Mouse (Mus musculus): ENCODE measurements around the gene Gm28047. TPM values are rescaled to one million over a fixed set of nuclear protein-coding genes. Genes with fewer than 3 reads are reported as not detected.

Gene Gm28047
- polyA plus RNA-seq, 1 experiment = 7.3 TPM

GRCm38 (mm10) chr15:102532106-102532900 is 92.6 kb downstream of the Gm28047 start:
- H3K27ac ChIP-seq (ENCODE audit: control insufficient read depth, insufficient read depth, low read depth, low read length, poor library complexity) = no peak overlapping the region
- WGBS = 87% methylated on average over 3 of the region's 3 CpGs
- no peak for TF ChIP-seq POLR2A (IDR thresholded peaks at IDR 0.05; ENCODE audit: borderline replicate concordance, control insufficient read depth, low read depth, low read length)
- no peak for TF ChIP-seq CTCF (IDR thresholded peaks at IDR 0.05; ENCODE audit: control insufficient read depth, insufficient read depth, low read length)
- no peaks in the 10 kb centered on the region for H3K4me1 ChIP-seq (ENCODE audit: control insufficient read depth, insufficient read depth, low read length)
- H3K4me3 ChIP-seq (replicated peaks; ENCODE audit: control insufficient read depth, low read depth, low read length) = no peak overlapping the region

GRCm38 (mm10) chr15:102531586-102531985 is 93.3 kb downstream of the Gm28047 start:
- TF ChIP-seq CTCF (IDR thresholded peaks at IDR 0.05; ENCODE audit: control insufficient read depth, insufficient read depth, low read length) (no peak), POLR2A (IDR thresholded peaks at IDR 0.05; ENCODE audit: borderline replicate concordance, control insufficient read depth, low read depth, low read length) (no peak)
- WGBS = 92% methylated on average over 4 of the region's 4 CpGs
- H3K4me3 ChIP-seq (replicated peaks; ENCODE audit: control insufficient read depth, low read depth, low read length) = no peak overlapping the region
- no peak overlapping the region for H3K27ac ChIP-seq (ENCODE audit: control insufficient read depth, insufficient read depth, low read depth, low read length, poor library complexity)
- H3K4me1 ChIP-seq (ENCODE audit: control insufficient read depth, insufficient read depth, low read length) = no peaks in the 10 kb centered on the region

- H3K27ac ChIP-seq (ENCODE audit: control insufficient read depth, insufficient read depth, low read depth, low read length, poor library complexity) = no peak overlapping the region
- TF ChIP-seq POLR2A (IDR thresholded peaks at IDR 0.05; ENCODE audit: borderline replicate concordance, control insufficient read depth, low read depth, low read length) (no peak), CTCF (IDR thresholded peaks at IDR 0.05; ENCODE audit: control insufficient read depth, insufficient read depth, low read length) (no peak)
- no peaks in the 10 kb centered on the region for H3K4me1 ChIP-seq (ENCODE audit: control insufficient read depth, insufficient read depth, low read length)
- 60% methylated on average over 4 of the region's 4 CpGs for WGBS
- H3K4me3 ChIP-seq (replicated peaks; ENCODE audit: control insufficient read depth, low read depth, low read length) = no peak overlapping the region
Observed at GRCm38 (mm10) chr15:102530566-102530965, 94.3 kb downstream of the Gm28047 start.

GRCm38 (mm10) chr15:102528396-102528795 is 96.5 kb downstream of the Gm28047 start:
- no peak overlapping the region for H3K27ac ChIP-seq (ENCODE audit: control insufficient read depth, insufficient read depth, low read depth, low read length, poor library complexity)
- no peak overlapping the region for H3K4me3 ChIP-seq (replicated peaks; ENCODE audit: control insufficient read depth, low read depth, low read length)
- no peaks in the 10 kb centered on the region for H3K4me1 ChIP-seq (ENCODE audit: control insufficient read depth, insufficient read depth, low read length)
- WGBS = 84% methylated on average over 1 of the region's 1 CpGs
- TF ChIP-seq CTCF (IDR thresholded peaks at IDR 0.05; ENCODE audit: control insufficient read depth, insufficient read depth, low read length) = no peak
- TF ChIP-seq POLR2A (IDR thresholded peaks at IDR 0.05; ENCODE audit: borderline replicate concordance, control insufficient read depth, low read depth, low read length) = no peak

GRCm38 (mm10) chr15:102527936-102528335 is 96.9 kb downstream of the Gm28047 start:
- Histone ChIP-seq H3K27ac (ENCODE audit: control insufficient read depth, insufficient read depth, low read depth, low read length, poor library complexity) (no peak overlapping the region), H3K4me1 (ENCODE audit: control insufficient read depth, insufficient read depth, low read length) (no peaks in the 10 kb centered on the region), H3K4me3 (replicated peaks; ENCODE audit: control insufficient read depth, low read depth, low read length) (no peak overlapping the region)
- TF ChIP-seq POLR2A (IDR thresholded peaks at IDR 0.05; ENCODE audit: borderline replicate concordance, control insufficient read depth, low read depth, low read length) (no peak), CTCF (IDR thresholded peaks at IDR 0.05; ENCODE audit: control insufficient read depth, insufficient read depth, low read length) (peak; percentile 51)
- 77% methylated on average over 3 of the region's 3 CpGs for WGBS

- no peak for TF ChIP-seq POLR2A (IDR thresholded peaks at IDR 0.05; ENCODE audit: borderline replicate concordance, control insufficient read depth, low read depth, low read length)
- no peak for TF ChIP-seq CTCF (IDR thresholded peaks at IDR 0.05; ENCODE audit: control insufficient read depth, insufficient read depth, low read length)
- Histone ChIP-seq H3K27ac (ENCODE audit: control insufficient read depth, insufficient read depth, low read depth, low read length, poor library complexity) (no peak overlapping the region), H3K4me1 (ENCODE audit: control insufficient read depth, insufficient read depth, low read length) (no peaks in the 10 kb centered on the region), H3K4me3 (replicated peaks; ENCODE audit: control insufficient read depth, low read depth, low read length) (no peak overlapping the region)
- whole genome bisulfite sequencing = 65% methylated on average over 6 of the region's 6 CpGs
Observed at GRCm38 (mm10) chr15:102526111-102527002, 98.5 kb downstream of the Gm28047 start.

GRCm38 (mm10) chr15:102524892-102525485 is 99.9 kb downstream of the Gm28047 start, which contains the start of gene Npff:
Gene Npff, minus strand, starts transcription at chr15:102524942.
- Histone ChIP-seq H3K4me1 (ENCODE audit: control insufficient read depth, insufficient read depth, low read length) (no peaks in the 10 kb centered on the region), H3K4me3 (replicated peaks; ENCODE audit: control insufficient read depth, low read depth, low read length) (no peak within 1 kb of the TSS), H3K27ac (ENCODE audit: control insufficient read depth, insufficient read depth, low read depth, low read length, poor library complexity) (0 out of 2 replicates have a peak within 1 kb of the TSS, but pooled peaks have one; percentile 17)
- TF ChIP-seq POLR2A (IDR thresholded peaks at IDR 0.05; ENCODE audit: borderline replicate concordance, control insufficient read depth, low read depth, low read length) (no peak), CTCF (IDR thresholded peaks at IDR 0.05; ENCODE audit: control insufficient read depth, insufficient read depth, low read length) (peak; percentile 94)
- 22% methylated on average over 3 of the region's 3 CpGs for WGBS

- H3K4me1 ChIP-seq (ENCODE audit: control insufficient read depth, insufficient read depth, low read length) = no peaks in the 10 kb centered on the region
- H3K4me3 ChIP-seq (replicated peaks; ENCODE audit: control insufficient read depth, low read depth, low read length) = no peak overlapping the region
- TF ChIP-seq CTCF (IDR thresholded peaks at IDR 0.05; ENCODE audit: control insufficient read depth, insufficient read depth, low read length) (no peak), POLR2A (IDR thresholded peaks at IDR 0.05; ENCODE audit: borderline replicate concordance, control insufficient read depth, low read depth, low read length) (no peak)
- WGBS = 76% methylated on average over 4 of the region's 4 CpGs
- no peak overlapping the region for H3K27ac ChIP-seq (ENCODE audit: control insufficient read depth, insufficient read depth, low read depth, low read length, poor library complexity)
Observed at GRCm38 (mm10) chr15:102521480-102521879, 103.4 kb downstream of the Gm28047 start.
